Mouse (Mus musculus): ENCODE results near the gene Ahnak2.

Gene Ahnak2

GRCm38 (mm10) chr12:112796551-112797510, 5.6 kb downstream of the Ahnak2 start:
- DNase-seq (ENCODE audit: extremely low spot score): no peak

GRCm38 (mm10) chr12:112795466-112796104, 6.9 kb downstream of the Ahnak2 start:
- DNase-seq (ENCODE audit: extremely low spot score): no peak

GRCm38 (mm10) chr12:112794998-112795397, 7.5 kb downstream of the Ahnak2 start:
- no peak for DNase-seq (ENCODE audit: extremely low spot score)

GRCm38 (mm10) chr12:112794356-112794816, 8.1 kb downstream of the Ahnak2 start:
- DNase-seq (ENCODE audit: extremely low spot score): no peak

- DNase-seq (ENCODE audit: extremely low spot score): no peak
Observed at GRCm38 (mm10) chr12:112793601-112794355, 8.7 kb downstream of the Ahnak2 start.

- DNase-seq (ENCODE audit: extremely low spot score): no peak
Observed at GRCm38 (mm10) chr12:112791026-112791425, 11.4 kb downstream of the Ahnak2 start.

GRCm38 (mm10) chr12:112774481-112774880, 28.0 kb downstream of the Ahnak2 start:
- no peak for DNase-seq (ENCODE audit: extremely low spot score)

- no peak for DNase-seq (ENCODE audit: extremely low spot score)
Observed at GRCm38 (mm10) chr12:112774026-112774425, 28.4 kb downstream of the Ahnak2 start.

- no peak for DNase-seq (ENCODE audit: extremely low spot score)
Observed at GRCm38 (mm10) chr12:112773366-112773765, 29.1 kb downstream of the Ahnak2 start.

- no peak for DNase-seq (ENCODE audit: extremely low spot score)
Observed at GRCm38 (mm10) chr12:112772306-112772705, 30.2 kb downstream of the Ahnak2 start.

- no peak for DNase-seq (ENCODE audit: extremely low spot score)
Observed at GRCm38 (mm10) chr12:112770396-112770795, 32.1 kb downstream of the Ahnak2 start.

- DNase-seq (ENCODE audit: extremely low spot score): no peak
Observed at GRCm38 (mm10) chr12:112769751-112770150, 32.7 kb downstream of the Ahnak2 start.

- DNase-seq (ENCODE audit: extremely low spot score): no peak
Observed at GRCm38 (mm10) chr12:112769031-112769430, 33.4 kb downstream of the Ahnak2 start.

- DNase-seq (ENCODE audit: extremely low spot score): no peak
Observed at GRCm38 (mm10) chr12:112768166-112768565, 34.3 kb downstream of the Ahnak2 start.

GRCm38 (mm10) chr12:112767036-112767890, 35.2 kb downstream of the Ahnak2 start:
- DNase-seq (ENCODE audit: extremely low spot score): no peak

GRCm38 (mm10) chr12:112766586-112766985, 35.9 kb downstream of the Ahnak2 start:
- DNase-seq (ENCODE audit: extremely low spot score): no peak

GRCm38 (mm10) chr12:112764991-112765390, 37.5 kb downstream of the Ahnak2 start:
- DNase-seq (ENCODE audit: extremely low spot score): no peak

- no peak for DNase-seq (ENCODE audit: extremely low spot score)
Observed at GRCm38 (mm10) chr12:112764141-112764540, 38.3 kb downstream of the Ahnak2 start.

- no peak for DNase-seq (ENCODE audit: extremely low spot score)
Observed at GRCm38 (mm10) chr12:112763176-112763575, 39.3 kb downstream of the Ahnak2 start.

GRCm38 (mm10) chr12:112762018-112762417, 40.4 kb downstream of the Ahnak2 start:
- DNase-seq (ENCODE audit: extremely low spot score): no peak

- DNase-seq (ENCODE audit: extremely low spot score): no peak
Observed at GRCm38 (mm10) chr12:112761411-112761810, 41.0 kb downstream of the Ahnak2 start.

Measured in embryo, embryonic 9.5 days (tissue).